Mouse (Mus musculus) hindbrain, embryonic 11.5 days (tissue): ENCODE data around the gene Asic3. TPM values are rescaled to one million over a fixed set of nuclear protein-coding genes. Genes with fewer than 3 reads are reported as not detected.
A peak's percentile ranks its signal among the peaks of the same experiment; 100 is the strongest.

Experiments
- ATAC-seq: fragments of 200-750 bp; cut with Nextera tagmentation; 2 replicates; pipeline ENCODE4 v1.8.0; 2017; ENCODE audit warnings: mild to moderate bottlenecking, moderate TSS enrichment, moderate library complexity; ENCODE audit not compliant: low FRiP score
- DNase-seq: peaks from one replicate; pipeline ENCODE4 v3.0.0-alpha.2; 2015; ENCODE audit warnings: low spot score
- H3K27ac ChIP-seq: fragments of 300-500 bp; sonication (generic); 2 replicates; pipeline ENCODE4 v1.5.1; 2014; ENCODE audit warnings: mild to moderate bottlenecking, low read depth, low read length
- H3K27me3 ChIP-seq: fragments of 300-500 bp; sonication (generic); 2 replicates; pipeline ENCODE4 v1.6.1; 2014; ENCODE audit warnings: mild to moderate bottlenecking, low read length, moderate library complexity, mixed read lengths; ENCODE audit not compliant: control insufficient read depth, insufficient read depth
- H3K36me3 ChIP-seq: fragments of 300-500 bp; sonication (generic); 2 replicates; pipeline ENCODE4 v1.6.1; 2014; ENCODE audit warnings: mild to moderate bottlenecking, low read length, moderate library complexity, mixed read lengths; ENCODE audit not compliant: control insufficient read depth, insufficient read depth
- H3K4me1 ChIP-seq: fragments of 300-500 bp; sonication (generic); replicated peaks from 2 replicates; pipeline ENCODE4 v1.6.1; 2014; ENCODE audit warnings: low read length, mixed read lengths; ENCODE audit not compliant: control insufficient read depth, insufficient read depth
- H3K4me2 ChIP-seq: fragments of 300-500 bp; sonication (generic); replicated peaks from 2 replicates; pipeline ENCODE4 v1.6.1; 2014; ENCODE audit warnings: mild to moderate bottlenecking, low read depth, low read length
- H3K4me3 ChIP-seq: fragments of 300-500 bp; sonication (generic); 2 replicates; pipeline ENCODE4 v1.5.1; 2014; ENCODE audit warnings: low read depth, low read length
- H3K9ac ChIP-seq: fragments of 300-500 bp; sonication (generic); 2 replicates; pipeline ENCODE4 v1.6.1; 2014; ENCODE audit warnings: low read depth, low read length
- H3K9me3 ChIP-seq: fragments of 300-500 bp; sonication (generic); 2 replicates; pipeline ENCODE4 v1.6.1; 2016; ENCODE audit warnings: low read length; ENCODE audit not compliant: control insufficient read depth
- WGBS: fragments of 180-500 bp; shearing (Covaris S2); extraction: QIAGEN DNeasy Blood & Tissue Kit; methylation state at CpG from one replicate; pipeline ENCODE4 v1.1.7; 2014; 5-methylcytosine and 5-hydroxymethylcytosine counted together
- polyA plus RNA-seq: library from polyadenylated mRNA; unstranded; fragments of >200 nt; fragmentation: Nextera tagmentation; extraction: Ambion mirVana; gene quantifications from 2 replicates; pipeline ENCODE4 v1.2.1, GENCODE M21; 2014

Gene Asic3
- polyA plus RNA-seq, 1 experiment from 2014 or later: 0.52 TPM

- ATAC-seq (no peak), DNase-seq (no peak)
- H3K4me3 ChIP-seq: peak overlapping the region; percentile 92
- no peaks in the 10 kb centered on the region for H3K9me3 ChIP-seq
- peak overlapping the region; percentile 94 for H3K4me2 ChIP-seq
- no peaks in the 10 kb centered on the region; the same call in 1 of the 2 replicates for H3K27me3 ChIP-seq
- 17% methylated on average over 2 of the region's 2 CpGs for WGBS
- H3K9ac ChIP-seq: peak overlapping the region; percentile 99
- H3K4me1 ChIP-seq: peaks cover 15% of the 10 kb centered on the region
- H3K27ac ChIP-seq: peak overlapping the region; percentile 93
- H3K36me3 ChIP-seq: no peaks in the 10 kb centered on the region
Observed at GRCm38 (mm10) chr5:24453985-24454303, 40.8 kb downstream of the Asic3 start.

- H3K4me2 ChIP-seq: peak overlapping the region; percentile 94
- ATAC-seq (no peak), DNase-seq (no peak)
- H3K36me3 ChIP-seq: no peaks in the 10 kb centered on the region
- 53% methylated on average over 3 of the region's 3 CpGs for WGBS
- no peaks in the 10 kb centered on the region for H3K27me3 ChIP-seq
- H3K9ac ChIP-seq: 0 out of 2 replicates have a peak overlapping the region, but pooled peaks have one; percentile 28
- no peak overlapping the region for H3K27ac ChIP-seq
- no peaks in the 10 kb centered on the region for H3K9me3 ChIP-seq
- no peak overlapping the region for H3K4me3 ChIP-seq
- H3K4me1 ChIP-seq: peaks cover 15% of the 10 kb centered on the region
Observed at GRCm38 (mm10) chr5:24455076-24455475, 41.9 kb downstream of the Asic3 start.

GRCm38 (mm10) chr5:24455613-24456012 is 42.4 kb downstream of the Asic3 start:
- no peaks in the 10 kb centered on the region for H3K9me3 ChIP-seq
- DNase-seq (no peak), ATAC-seq (no peak)
- no peaks in the 10 kb centered on the region for H3K36me3 ChIP-seq
- H3K27me3 ChIP-seq: no peaks in the 10 kb centered on the region
- peak overlapping the region; percentile 94; the same call in 1 of the 2 replicates for H3K4me2 ChIP-seq
- H3K27ac ChIP-seq: no peak overlapping the region
- 52% methylated on average over 7 of the region's 7 CpGs for WGBS
- H3K4me1 ChIP-seq: peaks cover 15% of the 10 kb centered on the region
- no peak overlapping the region for H3K4me3 ChIP-seq
- H3K9ac ChIP-seq: 0 out of 2 replicates have a peak overlapping the region, but pooled peaks have one; percentile 28

- Histone ChIP-seq H3K9me3 (no peaks in the 10 kb centered on the region), H3K9ac (no peak overlapping the region; the same call in 1 of the 2 replicates), H3K4me1 (0 out of 2 replicates have a peak, but pooled peaks cover 3% of the 10 kb centered on the region), H3K27ac (no peak overlapping the region), H3K4me2 (no peak overlapping the region), H3K4me3 (no peak overlapping the region), H3K27me3 (peaks cover 2% of the 10 kb centered on the region; the same call in 1 of the 2 replicates), H3K36me3 (no peaks in the 10 kb centered on the region)
- ATAC-seq (no peak), DNase-seq (no peak)
- 33% methylated on average over 12 of the region's 12 CpGs for WGBS
Observed at GRCm38 (mm10) chr5:24466762-24467161, 53.6 kb downstream of the Asic3 start.

Other genes starting within 250 kb of the Asic3 start
- 18.4 and 21.4 TPM in 2 replicates for gene Nupl2, start 248.4 kb upstream of the Asic3 start, polyA plus RNA-seq
- gene Kcnh2, start 61.8 kb upstream of the Asic3 start, polyA plus RNA-seq: 11.9 and 12.3 TPM in 2 replicates
- gene Nos3, start 48.6 kb upstream of the Asic3 start, polyA plus RNA-seq: 4.5 and 5.2 TPM in 2 replicates
- 0.12 and 0.28 TPM in 2 replicates for gene Atg9b, start 21.2 kb upstream of the Asic3 start, polyA plus RNA-seq
- 29.7 and 31.7 TPM in 2 replicates for gene Abcb8, start 19.7 kb upstream of the Asic3 start, polyA plus RNA-seq
- 56.3 and 62.4 TPM in 2 replicates for gene Cdk5, start 10.1 kb downstream of the Asic3 start, polyA plus RNA-seq
- gene Slc4a2, start 10.4 kb downstream of the Asic3 start, polyA plus RNA-seq: 14.3 and 17.9 TPM in 2 replicates
- 86.7 and 88.5 TPM in 2 replicates for gene Fastk, start 31.9 kb downstream of the Asic3 start, polyA plus RNA-seq
- 30.0 and 33.6 TPM in 2 replicates for gene Tmub1, start 34.5 kb downstream of the Asic3 start, polyA plus RNA-seq
- 38.8 and 50.1 TPM in 2 replicates for gene Agap3, start 38.8 kb downstream of the Asic3 start, polyA plus RNA-seq
- gene Gbx1, start 113.8 kb downstream of the Asic3 start, polyA plus RNA-seq: 1.0 and 1.9 TPM in 2 replicates
- gene Asb10, start 127.6 kb downstream of the Asic3 start, polyA plus RNA-seq: 0.20 and 0.33 TPM in 2 replicates
- gene 4931409K22Rik, start 143.4 kb downstream of the Asic3 start, polyA plus RNA-seq: 0.14 TPM in 1 of 2 replicates, not detected in the other
- gene Abcf2, start 164.1 kb downstream of the Asic3 start, polyA plus RNA-seq: 121 and 136 TPM in 2 replicates
- gene Chpf2, start 173.3 kb downstream of the Asic3 start, polyA plus RNA-seq: 8.6 and 8.7 TPM in 2 replicates
- 42.3 and 45.9 TPM in 2 replicates for gene Smarcd3, start 211.0 kb downstream of the Asic3 start, polyA plus RNA-seq